Mouse (Mus musculus): Measurements from ENCODE around the gene Olfr1356.
"Not testable (repeated sequence)": the region's sequence is repeated elsewhere in the genome, so short reads cannot be mapped to it uniquely, and the experiment has no call there.

The Olfr1356 gene

GRCm38 (mm10) chr10:78852066-78852465 lies at the start of gene Olfr1356:
Olfr1356 (minus strand) TSS chr10:78852166.
- no peak for DNase-seq (ENCODE audit: low spot score in 2 of 2)

- no peak for DNase-seq (ENCODE audit: low spot score in 2 of 2)
These were observed 23.3 kb upstream of the Olfr1356 start, which contains the start of gene Olfr1355 for GRCm38 (mm10) chr10:78875240-78875639. Olfr1355 (plus strand) TSS chr10:78875540.

- not testable (repeated sequence) for DNase-seq (ENCODE audit: low spot score in 2 of 2)
These were observed 11.5 kb downstream of the Olfr1356 start for GRCm38 (mm10) chr10:78840456-78840855.

- DNase-seq (ENCODE audit: low spot score in 2 of 2) = no peak
These were observed 39.5 kb downstream of the Olfr1356 start for GRCm38 (mm10) chr10:78812358-78813060.

DNA sequence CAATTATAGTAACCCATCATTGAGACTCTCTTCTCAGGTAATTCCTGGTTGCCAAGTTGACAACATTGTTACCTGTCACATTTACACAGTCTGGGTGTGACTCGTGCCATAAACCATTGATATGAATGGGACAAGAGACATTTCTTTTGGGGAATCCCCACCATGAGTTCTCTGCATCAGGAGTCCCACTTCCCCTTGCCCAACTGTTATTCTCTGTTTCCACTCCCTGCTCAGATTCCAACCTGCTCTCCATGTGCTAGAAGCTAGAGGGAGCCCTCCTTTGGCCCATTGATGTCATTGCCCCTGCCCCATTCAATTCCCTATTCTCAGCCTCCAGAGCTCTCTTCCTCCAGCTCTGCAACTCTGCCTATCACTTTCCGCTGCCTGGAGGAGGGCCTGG lies 50.5 kb downstream of the Olfr1356 start:
- no peak for DNase-seq (ENCODE audit: low spot score in 2 of 2)
